Mouse (Mus musculus): ENCODE results near the gene Robo2.

DNA sequence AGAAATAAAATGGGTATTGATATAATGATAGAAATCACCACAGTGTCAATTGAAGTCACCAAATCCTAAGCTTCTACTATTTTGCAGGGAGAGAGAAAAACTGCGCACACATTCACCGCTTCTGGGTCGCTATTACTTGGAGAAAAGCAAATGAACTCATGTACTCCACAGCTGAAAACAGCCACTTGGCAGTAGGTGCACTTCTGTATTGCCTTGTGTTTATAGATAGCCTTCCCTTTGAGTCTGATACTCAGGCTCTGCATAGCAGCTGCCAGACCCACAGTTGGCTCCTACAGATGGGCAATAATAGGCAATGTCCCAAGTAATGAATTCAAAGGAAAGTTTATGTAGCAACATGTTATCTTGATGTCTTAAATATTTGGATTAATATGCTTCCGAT is 2.1 kb downstream of the Robo2 start:
- TF ChIP-seq POLR2A (IDR thresholded peaks at IDR 0.05; ENCODE audit: borderline replicate concordance, low read depth, low read length), result no peak
- TF ChIP-seq CTCF (IDR thresholded peaks at IDR 0.05; ENCODE audit: low read depth, low read length), result no peak
